Mouse (Mus musculus): ENCODE results near the gene Trp53rkb. TPM values are rescaled to one million over a fixed set of nuclear protein-coding genes. Genes with fewer than 3 reads are reported as not detected.
"Not testable (repeated sequence)": the region's sequence is repeated elsewhere in the genome, so short reads cannot be mapped to it uniquely, and the experiment has no call there.

Trp53rkb gene
- polyA plus RNA-seq (2012; rRNA removed), result 2.7 and 2.8 TPM in 2 replicates

GRCm38 (mm10) chr2:166792355-166792754 is at the start of gene Trp53rkb:
Trp53rkb (plus strand) TSS chr2:166792531.
- DNase-seq (ENCODE audit: low read depth), result no peak

GRCm38 (mm10) chr2:166743504-166743903 is 48.8 kb upstream of the Trp53rkb start:
- DNase-seq (ENCODE audit: low read depth), result no peak

GRCm38 (mm10) chr2:166744433-166744832 is 47.9 kb upstream of the Trp53rkb start:
- DNase-seq (ENCODE audit: low read depth), result no peak

- DNase-seq (ENCODE audit: low read depth), result no peak
Measured at GRCm38 (mm10) chr2:166745849-166746248, 46.5 kb upstream of the Trp53rkb start.

GRCm38 (mm10) chr2:166746261-166746913 is 45.9 kb upstream of the Trp53rkb start:
- DNase-seq (ENCODE audit: low read depth), result not testable (repeated sequence)

GRCm38 (mm10) chr2:166750620-166751191 is 41.6 kb upstream of the Trp53rkb start:
- DNase-seq (ENCODE audit: low read depth), result no peak

- no peak for DNase-seq (ENCODE audit: low read depth)
Measured at GRCm38 (mm10) chr2:166754194-166754593, 38.1 kb upstream of the Trp53rkb start.

- DNase-seq (ENCODE audit: low read depth), result no peak
Measured at GRCm38 (mm10) chr2:166754760-166755159, 37.6 kb upstream of the Trp53rkb start.

GRCm38 (mm10) chr2:166757969-166758368 is 34.4 kb upstream of the Trp53rkb start:
- DNase-seq (ENCODE audit: low read depth), result no peak

- DNase-seq (ENCODE audit: low read depth), result no peak
Measured at GRCm38 (mm10) chr2:166764051-166764450, 28.3 kb upstream of the Trp53rkb start.

GRCm38 (mm10) chr2:166767591-166767990 is 24.7 kb upstream of the Trp53rkb start:
- DNase-seq (ENCODE audit: low read depth), result no peak

GRCm38 (mm10) chr2:166771396-166771795 is 20.9 kb upstream of the Trp53rkb start:
- no peak for DNase-seq (ENCODE audit: low read depth)

- DNase-seq (ENCODE audit: low read depth), result no peak
Measured at GRCm38 (mm10) chr2:166773587-166773986, 18.7 kb upstream of the Trp53rkb start.

- DNase-seq (ENCODE audit: low read depth), result no peak
Measured at GRCm38 (mm10) chr2:166774275-166774674, 18.1 kb upstream of the Trp53rkb start.

- no peak for DNase-seq (ENCODE audit: low read depth)
Measured at GRCm38 (mm10) chr2:166775357-166775893, 16.9 kb upstream of the Trp53rkb start.

- no peak for DNase-seq (ENCODE audit: low read depth)
Measured at GRCm38 (mm10) chr2:166776272-166776671, 16.1 kb upstream of the Trp53rkb start.

- no peak for DNase-seq (ENCODE audit: low read depth)
Measured at GRCm38 (mm10) chr2:166779956-166780355, 12.4 kb upstream of the Trp53rkb start.

GRCm38 (mm10) chr2:166780980-166781578 is 11.3 kb upstream of the Trp53rkb start:
- DNase-seq (ENCODE audit: low read depth), result no peak

GRCm38 (mm10) chr2:166784376-166784775 is 8.0 kb upstream of the Trp53rkb start:
- DNase-seq (ENCODE audit: low read depth), result no peak

- no peak for DNase-seq (ENCODE audit: low read depth)
Measured at GRCm38 (mm10) chr2:166786353-166787004, 5.9 kb upstream of the Trp53rkb start.

- DNase-seq (ENCODE audit: low read depth), result no peak
Measured at GRCm38 (mm10) chr2:166791738-166792137, 593 bp upstream of the Trp53rkb start.

- DNase-seq (ENCODE audit: low read depth), result not testable (repeated sequence)
Measured at GRCm38 (mm10) chr2:166793542-166794214, 1.3 kb downstream of the Trp53rkb start.
